Mouse (Mus musculus) right cerebral cortex, postnatal 4 days (tissue): ENCODE data around the gene Wdr31.
"Not testable (repeated sequence)": the region's sequence is repeated elsewhere in the genome, so short reads cannot be mapped to it uniquely, and the experiment has no call there.

Experiments
- DNase-seq: peaks from one replicate; pipeline ENCODE4 v3.0.0-alpha.2; 2022

The Wdr31 gene

GRCm38 (mm10) chr4:62494230-62494629 is 23.5 kb upstream of the Wdr31 start:
- no peak for DNase-seq

GRCm38 (mm10) chr4:62492682-62493081 is 22.0 kb upstream of the Wdr31 start:
- peak; percentile 33 for DNase-seq

GRCm38 (mm10) chr4:62487914-62488313 is 17.2 kb upstream of the Wdr31 start:
- DNase-seq, result no peak

GRCm38 (mm10) chr4:62487172-62487571 is 16.5 kb upstream of the Wdr31 start:
- DNase-seq, result no peak

- DNase-seq, result no peak
Measured at GRCm38 (mm10) chr4:62486162-62486696, 15.5 kb upstream of the Wdr31 start.

- DNase-seq, result no peak
Measured at GRCm38 (mm10) chr4:62485450-62486161, 14.9 kb upstream of the Wdr31 start.

GRCm38 (mm10) chr4:62484928-62485327 is 14.2 kb upstream of the Wdr31 start:
- no peak for DNase-seq

GRCm38 (mm10) chr4:62480709-62481605 is 10.3 kb upstream of the Wdr31 start:
- DNase-seq, result no peak

GRCm38 (mm10) chr4:62479937-62480708 is 9.4 kb upstream of the Wdr31 start, which contains the start of gene Bspry:
Gene Bspry (plus strand): TSS chr4:62480053.
- DNase-seq, result no peak

GRCm38 (mm10) chr4:62479593-62479936 is 8.9 kb upstream of the Wdr31 start:
- DNase-seq, result not testable (repeated sequence)

- no peak for DNase-seq
Measured at GRCm38 (mm10) chr4:62477542-62478244, 7.0 kb upstream of the Wdr31 start.

GRCm38 (mm10) chr4:62475793-62476192 is 5.1 kb upstream of the Wdr31 start:
- DNase-seq, result no peak

GRCm38 (mm10) chr4:62475131-62475530 is 4.4 kb upstream of the Wdr31 start:
- no peak for DNase-seq

GRCm38 (mm10) chr4:62472071-62472470 is 1.4 kb upstream of the Wdr31 start:
- no peak for DNase-seq

- no peak for DNase-seq
Measured at GRCm38 (mm10) chr4:62468158-62468557, 2.5 kb downstream of the Wdr31 start.

- no peak for DNase-seq
Measured at GRCm38 (mm10) chr4:62463124-62463523, 7.6 kb downstream of the Wdr31 start.

- no peak for DNase-seq
Measured at GRCm38 (mm10) chr4:62460348-62460747, 10.3 kb downstream of the Wdr31 start.

GRCm38 (mm10) chr4:62459081-62459480 is 11.6 kb downstream of the Wdr31 start:
- peak; percentile 11 for DNase-seq

- DNase-seq, result peak; percentile 35
Measured at GRCm38 (mm10) chr4:62454995-62455394, 15.7 kb downstream of the Wdr31 start.

- no peak for DNase-seq
Measured at GRCm38 (mm10) chr4:62440986-62441385, 29.7 kb downstream of the Wdr31 start.

- no peak for DNase-seq
Measured at GRCm38 (mm10) chr4:62440544-62440943, 30.2 kb downstream of the Wdr31 start.

- no peak for DNase-seq
Measured at GRCm38 (mm10) chr4:62439793-62440192, 30.9 kb downstream of the Wdr31 start.
